Mouse (Mus musculus) heart, adult 18-20 months (tissue): ENCODE data around the gene Tmem141. TPM values are rescaled to one million over a fixed set of nuclear protein-coding genes. Genes with fewer than 3 reads are reported as not detected.
A peak's percentile ranks its signal among the peaks of the same experiment; 100 is the strongest.

Experiments used
- DNase-seq, 2 experiments: peaks; one replicate each; pipeline ENCODE4 v3.0.0; 2021 to 2022; ENCODE audit warnings: mixed read lengths in 1 of 2
- total RNA-seq, 2 experiments: library from RNA; stranded (reverse); gene quantifications; 2 replicates each; pipeline ENCODE4 v1.2.3; 2021

Tmem141 gene
- total RNA-seq, 2 experiments from 2014 or later: 33.9 to 37.9 TPM

DNA sequence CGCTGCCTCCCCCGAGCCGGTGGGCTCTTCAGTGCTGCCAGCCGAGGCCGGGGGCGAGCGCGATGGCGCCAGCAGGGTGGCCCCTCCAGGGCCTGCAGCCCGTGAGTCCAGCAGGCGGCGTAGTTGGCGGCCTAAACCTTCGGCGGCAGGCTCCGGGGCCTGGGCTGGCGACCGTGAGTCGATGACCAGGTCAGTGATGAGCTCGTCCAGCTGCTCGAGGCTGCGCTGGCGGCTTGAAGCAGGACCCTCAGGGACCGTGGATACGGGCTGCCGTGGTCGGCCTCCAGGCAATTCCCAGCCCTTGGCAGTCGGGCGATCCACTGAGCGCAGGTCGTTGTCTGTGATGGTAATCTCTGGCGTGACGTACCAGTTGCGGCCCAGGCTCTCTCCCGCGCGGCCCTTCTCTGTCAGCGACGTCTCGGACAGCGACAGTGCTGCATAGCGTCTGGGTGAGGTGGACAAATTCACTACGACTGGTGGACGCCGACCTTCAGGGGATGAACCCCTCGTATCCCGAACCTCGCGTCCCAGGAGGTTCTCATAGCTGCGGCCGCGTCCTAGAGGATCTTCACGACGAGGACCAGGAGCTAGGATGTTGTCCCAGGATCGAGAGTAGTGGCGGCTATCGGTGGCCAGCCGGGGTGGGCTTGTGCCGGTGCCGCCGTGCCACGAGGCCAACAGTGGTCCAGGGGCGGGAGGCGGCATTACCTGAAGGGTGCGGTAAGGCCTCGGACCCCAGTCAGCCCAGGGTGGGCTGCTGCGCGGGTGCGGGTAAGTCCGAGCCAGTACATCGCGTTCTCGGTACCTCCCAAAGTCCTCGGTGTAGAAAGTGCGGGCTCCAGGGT lies 43.6 kb downstream of the Tmem141 start:
- DNase-seq: no peak

DNA sequence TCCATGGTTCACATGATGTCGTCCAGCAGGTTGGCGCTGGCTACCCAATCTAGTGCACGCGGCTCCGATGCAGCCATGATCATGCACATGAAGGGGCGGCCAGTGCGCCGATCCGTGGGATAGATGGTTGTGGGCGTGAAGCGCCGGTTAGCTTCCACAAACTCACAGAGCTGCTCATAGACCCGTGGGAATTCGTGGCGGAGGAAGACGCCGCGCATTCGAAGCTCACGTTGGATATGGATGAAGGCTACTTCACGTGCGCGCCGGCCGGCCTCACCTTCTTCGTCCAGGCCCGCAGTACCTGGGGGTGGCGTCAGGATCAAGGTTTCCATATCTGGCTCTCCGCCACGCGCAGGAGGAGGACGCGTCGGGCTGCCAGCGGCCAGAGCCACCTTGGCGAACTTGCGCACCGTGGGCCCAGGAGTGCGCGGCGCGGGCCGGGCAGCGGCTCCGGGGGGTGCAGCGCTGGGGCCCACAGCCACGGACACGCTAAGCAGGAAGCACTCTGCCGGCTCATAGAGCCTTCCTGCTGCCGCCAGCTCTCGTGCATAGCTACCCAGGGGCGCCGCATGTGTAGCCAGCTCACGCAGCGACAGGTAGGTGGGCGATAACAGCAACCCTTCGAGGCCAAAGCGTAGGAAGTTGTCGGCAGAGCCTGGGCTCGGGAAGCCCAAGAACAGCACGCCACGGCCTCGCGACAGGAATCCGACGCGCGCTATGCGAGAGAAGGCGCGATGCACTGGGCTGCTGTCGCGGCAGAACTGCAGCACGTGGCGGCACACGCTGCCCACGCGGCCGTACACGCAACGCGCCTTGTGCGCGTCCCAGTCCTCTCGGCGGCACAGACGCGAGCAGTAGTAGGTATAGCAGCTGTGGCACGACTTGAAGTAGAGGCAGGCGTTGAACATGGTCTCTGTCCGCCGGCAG lies 44.6 kb downstream of the Tmem141 start:
- no peak for DNase-seq

DNA sequence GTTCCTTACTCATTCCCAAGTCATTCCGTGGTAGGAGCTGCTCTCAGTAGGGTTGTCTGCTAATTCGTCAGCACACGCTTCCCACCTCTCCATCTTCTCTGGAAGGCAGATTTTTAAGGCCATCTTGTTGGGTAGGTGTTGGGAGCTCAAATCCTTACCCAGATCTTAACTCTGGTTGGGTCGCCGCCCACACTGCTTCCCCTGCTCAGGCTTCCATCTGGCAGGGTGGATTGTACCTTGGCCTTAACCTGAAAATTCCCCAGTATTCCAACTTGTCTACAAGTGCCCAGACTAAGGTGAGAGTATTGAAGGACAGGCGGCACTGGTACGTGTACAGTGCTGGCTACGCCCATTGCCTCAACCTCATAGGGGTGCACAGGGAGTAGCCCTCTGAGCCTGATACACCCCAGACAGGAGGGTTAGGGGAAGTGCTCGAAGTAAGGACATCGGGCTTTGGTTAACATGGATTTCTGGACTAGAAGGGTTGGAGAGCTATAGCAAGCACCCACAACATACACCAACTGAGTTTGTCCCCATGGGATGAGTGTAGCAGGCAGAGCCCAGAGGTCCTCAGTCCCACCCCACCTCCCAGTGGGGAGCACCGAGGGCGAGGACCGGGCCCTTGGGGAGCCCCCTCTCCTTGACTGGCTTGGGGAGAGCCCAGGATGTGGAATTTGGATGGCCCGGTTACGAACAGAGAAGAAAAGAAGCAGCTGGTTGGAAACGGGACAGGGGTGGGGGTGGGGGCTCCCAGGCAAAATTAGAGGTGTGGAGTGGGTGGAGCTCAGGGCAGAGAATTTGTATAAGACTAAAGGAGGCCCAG lies 45.6 kb downstream of the Tmem141 start:
- no peak for DNase-seq

DNA sequence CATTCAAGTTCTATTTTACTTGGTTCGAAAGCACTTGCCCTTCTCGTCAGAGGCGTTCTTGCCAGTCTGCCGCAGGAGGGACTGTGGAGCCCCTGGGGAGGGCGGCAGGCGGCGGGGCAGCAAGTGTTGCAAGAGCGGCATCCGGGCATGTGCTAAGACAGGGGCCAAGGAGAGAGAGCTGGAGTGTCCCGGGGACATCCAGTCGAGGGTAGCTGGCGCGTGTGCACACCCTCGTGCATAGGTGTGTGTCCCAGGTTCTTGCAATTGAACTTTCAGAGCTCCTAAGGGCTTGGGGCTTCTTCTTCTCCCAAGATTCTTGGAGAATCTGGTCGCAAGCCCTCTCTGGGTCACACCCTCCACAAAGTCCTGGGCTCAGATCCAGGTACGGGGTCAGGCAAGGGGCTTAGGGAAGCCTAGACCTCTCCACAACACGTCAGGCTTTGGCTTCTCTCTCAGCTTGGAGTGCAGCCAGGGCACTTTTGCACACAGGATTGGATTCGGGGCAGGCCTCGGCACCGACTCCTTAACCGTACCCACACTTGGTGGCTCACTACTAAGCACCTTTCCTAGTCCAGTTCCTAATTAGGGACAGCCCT lies 46.3 kb downstream of the Tmem141 start:
- DNase-seq: peak in 1 of 2 experiments; percentile 58

DNA sequence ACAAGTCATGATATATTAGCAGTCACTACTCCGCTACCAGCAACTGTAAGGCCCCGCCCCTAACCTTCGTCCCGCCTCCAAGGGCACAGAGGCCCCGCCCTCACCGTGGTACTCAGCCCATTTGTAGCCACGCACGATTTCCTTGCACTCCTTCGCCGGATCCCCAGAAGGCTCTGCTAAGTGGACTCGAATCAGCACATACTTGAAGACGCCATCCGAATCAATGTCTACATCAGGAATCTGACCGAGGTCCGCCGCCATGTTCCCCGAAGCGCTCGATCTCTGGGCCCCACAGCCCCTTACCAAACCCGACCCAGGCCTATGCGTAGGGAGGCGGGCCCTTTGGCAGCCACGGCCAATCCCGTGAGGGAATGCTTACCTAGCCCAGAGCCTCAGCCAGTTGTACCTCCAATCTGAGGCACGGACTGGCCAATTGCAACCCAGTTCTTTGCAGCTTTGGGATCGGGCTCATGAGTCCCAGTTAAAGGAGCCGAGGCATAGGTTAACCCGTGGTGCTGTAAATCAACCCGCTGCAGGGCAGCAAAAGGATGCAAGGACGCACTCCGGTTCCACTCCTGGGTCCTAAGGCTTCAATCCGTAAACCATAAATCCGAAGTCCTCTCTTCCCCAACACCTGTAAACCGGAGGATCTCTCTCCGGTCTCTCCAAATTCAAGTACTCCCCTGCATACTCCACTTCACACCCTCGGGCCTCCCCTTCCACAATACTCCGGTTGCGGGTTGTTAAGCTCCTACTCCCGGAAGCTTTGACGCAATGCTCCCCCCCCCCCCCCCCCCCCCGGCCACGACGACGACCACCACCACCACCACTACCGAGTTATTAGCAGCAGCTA lies 47.0 kb downstream of the Tmem141 start, which contains the start of the genes Mamdc4 and Phpt1:
Mamdc4 (minus strand) TSS at position 267 of the 853 bp plus-strand sequence.
Phpt1 (minus strand) TSS at position 646 of the 853 bp plus-strand sequence.
- peak; percentile 98 to 99 for DNase-seq

DNA sequence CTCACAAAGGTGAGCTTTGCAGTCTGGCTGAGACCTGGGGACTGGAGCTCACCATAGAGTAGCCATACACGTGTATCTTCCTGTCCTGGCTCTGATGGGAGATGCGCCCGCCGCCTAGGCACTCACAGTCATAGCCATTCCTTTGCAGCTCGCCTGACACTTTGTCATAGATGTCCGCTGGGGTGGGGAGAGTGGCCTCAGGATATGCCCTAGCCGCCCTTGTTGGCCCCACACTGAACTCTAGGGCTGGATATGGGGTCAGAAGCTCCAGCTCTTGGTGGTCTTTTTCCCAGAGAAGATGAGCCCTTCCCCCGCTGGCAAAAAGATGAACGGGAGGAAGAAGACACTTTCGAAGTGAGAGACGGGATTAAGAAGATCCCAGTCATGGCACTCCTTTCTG lies 47.7 kb downstream of the Tmem141 start:
- no peak for DNase-seq

DNA sequence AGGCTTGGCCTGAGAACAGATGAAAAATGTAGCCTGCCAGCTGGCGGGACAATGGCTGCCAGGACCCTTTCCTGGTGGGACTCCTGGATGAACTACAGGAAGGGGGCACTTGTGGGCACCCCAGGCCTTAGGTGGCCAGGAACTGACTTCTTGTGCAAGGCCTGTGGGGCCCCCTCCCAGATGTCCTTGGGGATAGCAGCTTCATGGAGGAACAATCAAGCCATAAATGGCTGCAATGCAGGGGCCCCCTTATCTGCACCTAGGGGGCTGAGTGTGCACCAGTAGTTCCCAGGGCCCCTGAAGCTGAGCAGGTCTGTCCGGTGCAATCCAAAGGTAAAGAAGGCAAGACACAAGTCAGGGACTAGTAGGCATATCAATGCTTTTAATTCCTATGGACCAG lies 48.7 kb downstream of the Tmem141 start:
- no peak for DNase-seq

DNA sequence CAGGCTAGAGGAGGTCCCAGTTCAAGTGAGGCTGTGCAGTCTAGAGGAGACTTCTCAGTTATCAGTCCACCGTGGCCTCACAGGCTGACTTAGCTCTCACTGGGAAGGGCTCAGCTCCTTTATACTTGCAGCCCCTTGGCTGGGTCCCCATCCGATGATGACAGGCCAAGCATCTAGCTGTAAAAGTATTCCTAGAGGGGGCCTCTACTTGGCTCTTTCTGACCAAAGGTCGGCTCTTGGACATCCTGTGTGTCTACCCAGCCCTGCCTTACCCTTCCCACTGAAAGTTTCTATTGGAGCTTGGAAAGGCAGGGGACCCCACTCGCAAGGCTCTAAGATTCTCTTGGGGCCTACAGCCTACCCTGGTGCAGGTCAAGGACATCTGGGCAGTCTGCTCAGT lies 50.6 kb downstream of the Tmem141 start:
- DNase-seq: no peak

Other genes starting within 250 kb of the Tmem141 start
- not detected for gene Sapcd2, start 249.7 kb downstream of the Tmem141 start, total RNA-seq
- gene Entpd2, start 226.1 kb downstream of the Tmem141 start, total RNA-seq: 10 to 100 TPM; 13.7 to 14.5 TPM
- 10 to 100 TPM; 25.7 to 27.9 TPM for gene Npdc1, start 222.7 kb downstream of the Tmem141 start, total RNA-seq
- 1 to 10 TPM in 1 of 2 experiments, not detected in 1; 1.1 TPM for gene Fut7, start 198.7 kb downstream of the Tmem141 start, total RNA-seq
- gene Abca2, start 193.3 kb downstream of the Tmem141 start, total RNA-seq: 10 to 100 TPM; 41.4 to 43.2 TPM
- gene Clic3, start 165.2 kb downstream of the Tmem141 start, total RNA-seq: 1 to 10 TPM in 1 of 2 experiments, under 1 TPM in 1; 0.82 to 1.7 TPM
- gene Paxx, start 160.9 kb downstream of the Tmem141 start, total RNA-seq: 10 to 100 TPM; 22.6 to 28.7 TPM
- gene Ptgds, start 152.0 kb downstream of the Tmem141 start, total RNA-seq: 100 to 1,000 TPM; 450 to 656 TPM
- gene Lcn12, start 128.1 kb downstream of the Tmem141 start, total RNA-seq: not detected
- 10 to 100 TPM; 82.0 to 93.6 TPM for gene Fbxw5, start 121.3 kb downstream of the Tmem141 start, total RNA-seq
- 1 to 10 TPM; 1.1 to 2.3 TPM for gene C8g, start 120.3 kb downstream of the Tmem141 start, total RNA-seq
- gene Traf2, start 75.1 kb downstream of the Tmem141 start, total RNA-seq: 10 to 100 TPM; 15.7 to 17.6 TPM
- 100 to 1,000 TPM; 223 to 241 TPM for gene Edf1, start 64.2 kb downstream of the Tmem141 start, total RNA-seq
- 1 to 10 TPM in 1 of 2 experiments, under 1 TPM in 1; 0.55 to 1.4 TPM for gene Mamdc4, start 47.2 kb downstream of the Tmem141 start, total RNA-seq
- 10 to 100 TPM; 55.9 to 72.5 TPM for gene Phpt1, start 46.8 kb downstream of the Tmem141 start, total RNA-seq
- under 1 TPM; 0.10 to 0.46 TPM for gene Ajm1, start 40.2 kb downstream of the Tmem141 start, total RNA-seq
- 10 to 100 TPM; 63.5 to 63.8 TPM for gene Rabl6, start 13.5 kb downstream of the Tmem141 start, total RNA-seq
- gene Ccdc183, start 4.3 kb downstream of the Tmem141 start, total RNA-seq: not detected
- 1 to 10 TPM; 7.1 to 8.1 TPM for gene Fcna, start 6.0 kb upstream of the Tmem141 start, total RNA-seq
- under 1 TPM; 0.64 to 0.72 TPM for gene Lcn8, start 31.1 kb upstream of the Tmem141 start, total RNA-seq
- gene Lcn5, start 35.9 kb upstream of the Tmem141 start, total RNA-seq: not detected
- not detected for gene Lcn6, start 54.8 kb upstream of the Tmem141 start, total RNA-seq
- not detected for gene Lcn10, start 60.7 kb upstream of the Tmem141 start, total RNA-seq
- not detected for gene Obp2a, start 78.0 kb upstream of the Tmem141 start, total RNA-seq
- gene Bmyc, start 84.7 kb upstream of the Tmem141 start, total RNA-seq: 10 to 100 TPM; 16.9 to 18.3 TPM
- gene Obp2b, start 115.0 kb upstream of the Tmem141 start, total RNA-seq: not detected
- gene Lcn3, start 143.6 kb upstream of the Tmem141 start, total RNA-seq: not detected
- gene Lcn11, start 155.0 kb upstream of the Tmem141 start, total RNA-seq: not detected
- gene Gm13539, start 160.3 kb upstream of the Tmem141 start, total RNA-seq: not detected
- gene Glt6d1, start 193.8 kb upstream of the Tmem141 start, total RNA-seq: not detected
- gene Lcn9, start 201.1 kb upstream of the Tmem141 start, total RNA-seq: not detected
- gene Sohlh1, start 225.2 kb upstream of the Tmem141 start, total RNA-seq: not detected
- under 1 TPM; 0.21 to 0.25 TPM for gene Kcnt1, start 241.7 kb upstream of the Tmem141 start, total RNA-seq